Mouse (Mus musculus) ES-Bruce4 (cell line): Measurements from ENCODE around the gene Mgrn1. TPM values are rescaled to one million over a fixed set of nuclear protein-coding genes. Genes with fewer than 3 reads are reported as not detected.

ENCODE experiments used
- H3K27ac ChIP-seq: 2 replicates; pipeline ENCODE4 v1.5.1; 2012; ENCODE audit warnings: low read length, inconsistent platforms; ENCODE audit not compliant: insufficient read depth
- H3K27me3 ChIP-seq: 2 replicates; pipeline ENCODE4 v1.6.1; 2012; ENCODE audit warnings: mild to moderate bottlenecking, low read length, inconsistent platforms; ENCODE audit not compliant: control insufficient read depth, poor library complexity, insufficient read depth, severe bottlenecking
- H3K36me3 ChIP-seq: 2 replicates; pipeline ENCODE4 v1.6.1; 2012; ENCODE audit warnings: inconsistent platforms, mild to moderate bottlenecking, low read length, moderate library complexity; ENCODE audit not compliant: control insufficient read depth, poor library complexity, insufficient read depth, severe bottlenecking
- H3K4me1 ChIP-seq: one replicate; pipeline ENCODE4 v1.8.1; 2011; ENCODE audit warnings: low read length; ENCODE audit not compliant: control insufficient read depth, insufficient read depth
- H3K4me3 ChIP-seq: 2 replicates; pipeline ENCODE4 v1.5.1; 2011; ENCODE audit warnings: low read depth, mild to moderate bottlenecking, low read length
- H3K9ac ChIP-seq: 2 replicates; pipeline ENCODE4 v1.6.1; 2012; ENCODE audit warnings: low read depth, mild to moderate bottlenecking, inconsistent platforms; ENCODE audit not compliant: poor library complexity, severe bottlenecking
- H3K9me3 ChIP-seq: replicated peaks from 2 replicates; pipeline ENCODE4 v1.6.1; 2012; ENCODE audit warnings: mild to moderate bottlenecking, low read length, inconsistent platforms; ENCODE audit not compliant: control insufficient read depth, poor library complexity, insufficient read depth, severe bottlenecking
- CTCF ChIP-seq: IDR thresholded peaks from one replicate; pipeline ENCODE4 v1.8.1; 2011; ENCODE audit warnings: low read depth, low read length
- EP300 ChIP-seq: IDR thresholded peaks from 2 replicates; pipeline ENCODE4 v1.6.1; 2011; ENCODE audit warnings: low read depth, low read length; ENCODE audit not compliant: insufficient read depth
- POLR2A ChIP-seq: IDR thresholded peaks from one replicate; pipeline ENCODE4 v1.8.1; 2011; ENCODE audit warnings: low read length; ENCODE audit not compliant: insufficient read depth
- polyA plus RNA-seq: library from polyadenylated mRNA; stranded (reverse); fragments of >200 nt; gene quantifications from 2 replicates; pipeline ENCODE4 v1.2.4, GENCODE M21; 2011; ENCODE audit warnings: low read depth; ENCODE audit not compliant: missing spikeins, insufficient read depth, insufficient read length

Mgrn1 gene
- 46.6 and 47.8 TPM in 2 replicates for polyA plus RNA-seq

GRCm38 (mm10) chr16:4885760-4886689 lies at the start of gene Mgrn1:
Gene Mgrn1, plus strand, starts transcription at chr16:4886249.
- Histone ChIP-seq H3K9ac (peak within 1 kb of the TSS; percentile 95), H3K4me3 (peak within 1 kb of the TSS; percentile 99), H3K27ac (peak within 1 kb of the TSS; percentile 55), H3K36me3 (no peaks in the 10 kb centered on the region), H3K4me1 (peaks cover 3% of the 10 kb centered on the region), H3K9me3 (no peaks in the 10 kb centered on the region), H3K27me3 (no peaks in the 10 kb centered on the region)
- no peak for TF ChIP-seq CTCF
- 0 out of 2 replicates have a peak, but pooled peaks have one; percentile 6 for TF ChIP-seq EP300

DNA sequence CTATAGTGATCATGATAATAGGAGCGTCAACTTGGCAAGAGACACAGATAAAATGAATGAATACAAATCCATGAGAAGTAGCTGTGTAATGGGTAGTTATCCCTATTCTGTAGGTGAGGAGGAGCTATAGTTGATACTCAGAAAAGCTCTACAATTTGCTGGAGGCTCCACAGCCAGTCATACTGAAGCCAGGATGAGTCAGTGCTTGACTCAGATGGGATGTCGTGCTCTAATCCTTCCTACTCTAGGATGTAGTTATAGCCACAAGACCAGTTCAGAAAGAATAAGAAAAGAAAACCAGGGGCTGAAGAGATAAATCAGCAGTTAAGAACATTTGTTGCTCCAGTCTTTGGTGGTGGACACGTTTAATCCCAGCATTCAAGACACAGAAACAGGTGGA lies 48.4 kb upstream of the Mgrn1 start:
- Histone ChIP-seq H3K9ac (no peak overlapping the region), H3K4me3 (no peak overlapping the region), H3K36me3 (no peaks in the 10 kb centered on the region), H3K27me3 (no peaks in the 10 kb centered on the region), H3K9me3 (no peaks in the 10 kb centered on the region), H3K4me1 (no peaks in the 10 kb centered on the region), H3K27ac (no peak overlapping the region)
- TF ChIP-seq POLR2A (no peak), CTCF (no peak), EP300 (no peak)

DNA sequence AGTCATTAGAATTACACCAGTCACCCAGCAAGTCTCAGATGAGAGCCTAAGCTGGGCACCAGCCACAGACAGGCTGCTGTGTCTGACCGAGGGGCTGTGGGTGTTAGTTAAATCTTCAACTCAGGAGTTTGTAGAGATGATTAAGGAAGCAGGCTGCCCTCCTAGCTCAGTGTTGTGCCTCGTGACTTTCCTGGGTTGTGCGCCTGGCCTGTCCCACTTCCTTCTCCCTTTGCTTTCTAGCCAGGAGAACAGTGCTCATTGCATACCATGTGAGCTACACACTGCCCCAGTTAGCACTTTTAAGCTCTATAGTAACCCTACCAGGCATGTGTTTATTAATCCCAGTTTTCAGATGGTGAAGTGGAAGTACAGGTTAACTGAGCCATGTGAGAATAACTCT lies 46.5 kb upstream of the Mgrn1 start:
- H3K4me3 ChIP-seq, result no peak overlapping the region
- H3K36me3 ChIP-seq, result no peaks in the 10 kb centered on the region
- no peaks in the 10 kb centered on the region for H3K4me1 ChIP-seq
- no peak overlapping the region for H3K27ac ChIP-seq
- no peaks in the 10 kb centered on the region for H3K9me3 ChIP-seq
- H3K9ac ChIP-seq, result no peak overlapping the region
- no peaks in the 10 kb centered on the region for H3K27me3 ChIP-seq
- TF ChIP-seq CTCF (no peak), EP300 (no peak), POLR2A (no peak)

DNA sequence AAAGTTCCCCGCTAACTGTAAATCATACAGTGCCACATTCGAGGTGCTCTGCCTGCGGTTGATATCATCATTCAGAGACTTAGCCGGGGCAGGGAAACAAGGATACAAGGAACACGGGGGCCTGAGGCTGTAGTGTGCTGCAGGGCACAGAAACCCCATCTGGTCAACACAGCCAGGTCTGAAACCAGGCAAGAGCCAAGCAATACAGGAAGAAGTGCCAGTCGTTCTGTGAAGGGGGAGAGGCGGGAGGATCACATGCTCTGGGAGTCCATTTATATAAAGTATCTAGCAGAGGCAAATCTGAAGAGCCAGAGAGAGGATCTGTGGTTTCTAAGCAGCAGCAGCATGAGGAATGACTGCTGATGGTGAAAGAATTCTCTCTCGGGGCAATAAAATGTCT lies 45.8 kb upstream of the Mgrn1 start:
- no peaks in the 10 kb centered on the region for H3K4me1 ChIP-seq
- H3K27me3 ChIP-seq, result no peaks in the 10 kb centered on the region
- H3K27ac ChIP-seq, result no peak overlapping the region
- H3K9me3 ChIP-seq, result no peaks in the 10 kb centered on the region
- H3K36me3 ChIP-seq, result no peaks in the 10 kb centered on the region
- H3K4me3 ChIP-seq, result no peak overlapping the region
- H3K9ac ChIP-seq, result no peak overlapping the region
- TF ChIP-seq POLR2A (no peak), CTCF (no peak)

GRCm38 (mm10) chr16:4847041-4847440 lies 39.0 kb upstream of the Mgrn1 start:
- no peaks in the 10 kb centered on the region for H3K36me3 ChIP-seq
- no peaks in the 10 kb centered on the region for H3K9me3 ChIP-seq
- no peak overlapping the region for H3K4me3 ChIP-seq
- TF ChIP-seq EP300 (no peak), POLR2A (no peak), CTCF (no peak)
- no peak overlapping the region for H3K9ac ChIP-seq
- no peaks in the 10 kb centered on the region for H3K27me3 ChIP-seq
- no peaks in the 10 kb centered on the region for H3K4me1 ChIP-seq
- H3K27ac ChIP-seq, result no peak overlapping the region

DNA sequence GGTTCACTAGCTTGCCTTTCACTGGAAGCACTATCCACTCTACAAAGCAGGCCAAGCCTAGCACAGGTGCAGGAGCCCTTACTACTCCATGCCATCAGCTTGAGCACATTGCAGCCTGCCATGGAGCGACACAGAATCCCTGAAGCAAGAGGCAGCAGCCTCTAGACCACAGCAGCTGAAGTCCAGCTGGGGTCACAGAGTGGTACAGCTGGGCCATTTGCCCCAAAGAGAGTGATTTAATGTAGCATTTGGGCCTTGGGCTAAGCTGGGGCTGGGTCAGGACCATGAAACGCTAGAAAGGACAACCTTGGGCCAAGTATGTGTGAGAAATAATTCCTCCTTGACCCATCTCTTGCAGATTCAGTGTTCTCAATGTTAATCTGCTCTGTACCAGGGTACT lies 38.0 kb upstream of the Mgrn1 start:
- Histone ChIP-seq H3K9ac (no peak overlapping the region), H3K4me3 (no peak overlapping the region), H3K36me3 (no peaks in the 10 kb centered on the region), H3K27ac (no peak overlapping the region), H3K9me3 (no peaks in the 10 kb centered on the region), H3K27me3 (no peaks in the 10 kb centered on the region), H3K4me1 (no peaks in the 10 kb centered on the region)
- no peak for TF ChIP-seq POLR2A
- TF ChIP-seq EP300, result no peak
- no peak for TF ChIP-seq CTCF
